Mouse (Mus musculus): ENCODE measurements around the gene Gm14226.
"Not testable (repeated sequence)": the region's sequence is repeated elsewhere in the genome, so short reads cannot be mapped to it uniquely, and the experiment has no call there.

The Gm14226 gene

DNA sequence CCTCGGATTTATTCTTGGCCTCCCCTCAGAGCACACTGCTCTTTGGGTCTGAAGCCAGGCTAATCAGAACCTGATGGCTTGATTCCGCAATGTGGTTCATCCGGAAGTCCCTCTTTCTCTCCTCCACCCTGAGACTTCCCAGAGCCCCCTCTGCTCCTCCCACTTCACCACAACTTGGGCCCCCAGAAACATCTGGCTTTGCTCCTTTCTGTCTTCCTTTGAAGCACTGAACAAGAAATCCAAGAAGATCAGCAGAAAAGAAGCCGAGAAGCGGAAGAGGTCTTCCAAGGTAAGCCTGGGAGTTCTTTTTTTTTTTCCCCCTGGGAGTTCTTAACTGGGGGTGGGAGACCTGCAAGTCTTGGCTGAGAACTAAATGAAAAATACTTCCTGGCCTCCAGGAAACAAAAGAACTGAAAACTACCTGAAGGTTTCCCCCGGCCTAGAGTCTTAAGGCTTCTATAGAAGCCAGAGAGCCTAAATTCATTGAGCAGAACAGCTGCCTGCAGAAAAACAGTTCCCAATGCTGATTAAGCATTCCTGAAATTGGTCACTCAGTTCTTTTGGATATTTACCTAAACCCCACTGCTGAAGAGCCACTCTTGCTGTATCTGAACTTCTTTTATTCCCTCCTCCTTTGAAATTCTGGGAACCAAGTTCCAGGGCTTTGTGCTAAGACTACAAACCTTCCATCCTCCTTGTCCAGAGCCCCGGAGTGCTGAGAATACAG is 29.5 kb downstream of the Gm14226 start:
- DNase-seq (ENCODE audit: low spot score): peak; percentile 49

DNA sequence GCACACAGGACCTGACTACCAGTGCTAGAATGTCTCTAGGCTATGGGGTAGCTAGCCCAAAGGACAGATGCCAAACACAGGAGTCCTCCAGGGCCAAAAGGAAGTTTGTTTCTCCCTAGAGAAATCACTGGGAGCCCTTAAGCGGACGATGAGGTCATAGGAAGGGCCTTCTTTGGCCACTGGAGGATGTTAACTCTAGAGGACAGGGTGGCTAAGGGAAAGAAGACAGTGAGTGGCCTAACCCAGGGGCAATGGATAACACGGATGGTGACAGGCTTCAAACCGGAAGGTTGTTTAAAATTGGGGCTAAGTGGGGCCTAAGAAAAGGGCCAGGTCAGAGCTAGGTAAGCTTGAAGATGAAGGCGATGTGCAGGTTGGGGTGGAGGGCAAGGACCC is 32.0 kb downstream of the Gm14226 start:
- DNase-seq (ENCODE audit: low spot score): peak; percentile 23

GRCm38 (mm10) chr2:155050504-155051236 is 32.6 kb downstream of the Gm14226 start:
- DNase-seq (ENCODE audit: low spot score): peak; percentile 93

DNA sequence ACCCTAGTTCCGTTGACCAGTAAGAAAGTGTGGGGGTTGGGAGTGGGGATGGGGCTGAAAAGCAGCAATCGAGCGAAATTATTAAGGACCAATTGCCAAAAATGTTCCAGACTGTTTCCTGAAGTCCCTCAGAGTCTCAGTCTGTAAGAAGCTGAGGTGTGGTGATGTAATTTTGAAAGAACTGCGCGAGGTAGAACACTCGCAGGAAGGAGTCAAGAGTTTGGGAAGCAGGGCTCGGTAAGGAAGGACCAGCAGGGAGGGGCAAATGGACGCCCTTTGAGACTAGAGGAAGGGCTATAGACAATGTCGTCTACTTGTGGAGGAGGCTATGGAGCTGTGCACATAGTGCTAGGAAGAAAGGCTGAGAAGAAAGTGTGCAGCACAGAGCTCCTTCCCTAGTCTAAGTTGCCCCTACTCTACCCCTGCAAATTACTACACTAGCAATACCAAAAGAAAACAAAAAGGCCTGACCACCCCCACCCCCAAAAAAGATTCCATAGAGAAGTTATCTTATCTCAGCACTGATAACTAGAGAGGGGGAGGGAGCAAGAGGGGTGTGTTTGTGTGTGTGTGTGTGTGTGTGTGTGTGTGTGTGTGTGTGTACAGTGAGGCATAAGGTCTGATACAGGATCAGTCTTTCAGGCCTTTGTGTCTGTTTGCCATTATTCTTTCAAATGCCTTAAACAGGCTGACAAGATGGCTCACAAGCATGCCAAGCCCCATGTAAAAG is 33.7 kb downstream of the Gm14226 start:
- DNase-seq (ENCODE audit: low spot score): no peak

GRCm38 (mm10) chr2:155052681-155053080 is 34.6 kb downstream of the Gm14226 start:
- DNase-seq (ENCODE audit: low spot score): no peak

DNA sequence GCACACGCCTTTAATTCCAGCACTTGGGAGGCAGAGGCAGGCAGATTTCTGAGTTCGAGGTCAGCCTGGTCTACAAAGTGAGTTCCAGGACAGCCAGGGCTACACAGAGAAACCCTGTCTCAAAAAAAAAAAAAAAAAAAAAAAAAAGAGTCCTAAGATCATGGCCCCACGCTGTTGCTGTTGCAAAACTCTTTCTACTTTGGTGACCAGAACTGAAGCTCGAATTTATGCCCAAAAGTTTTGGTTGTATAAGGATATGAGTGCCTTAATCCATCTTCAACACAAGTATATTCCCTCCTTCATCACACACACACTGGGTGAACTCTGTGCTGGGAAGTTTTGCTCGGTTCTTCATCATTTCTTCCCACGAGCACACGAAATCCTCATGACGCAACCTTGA is 35.4 kb downstream of the Gm14226 start:
- DNase-seq (ENCODE audit: low spot score): not testable (repeated sequence)

- DNase-seq (ENCODE audit: low spot score): no peak
Observed at GRCm38 (mm10) chr2:155054672-155055071, 36.6 kb downstream of the Gm14226 start.

- no peak for DNase-seq (ENCODE audit: low spot score)
Observed at GRCm38 (mm10) chr2:155056076-155056578, 38.1 kb downstream of the Gm14226 start.

DNA sequence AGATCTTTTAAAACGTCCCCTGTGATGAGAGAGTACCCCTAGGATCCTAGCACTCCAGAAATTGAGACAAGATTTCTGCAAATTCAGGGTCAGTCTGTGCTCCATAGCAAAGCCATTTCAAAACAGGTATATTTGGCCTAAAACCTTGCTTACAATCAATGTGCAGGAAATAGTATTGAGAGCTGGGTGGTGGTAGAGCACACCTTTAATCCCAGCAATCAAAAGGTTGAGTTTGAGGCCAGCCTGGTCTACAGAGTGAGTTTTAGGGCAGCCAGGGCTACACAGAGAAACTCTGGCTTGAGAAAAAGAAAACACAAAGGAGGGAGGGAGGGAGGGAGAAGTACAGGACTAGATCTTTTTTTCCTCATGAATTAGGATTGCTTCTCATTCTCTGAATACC is 39.3 kb downstream of the Gm14226 start:
- no peak for DNase-seq (ENCODE audit: low spot score)

GRCm38 (mm10) chr2:155071027-155071426 is 53.0 kb downstream of the Gm14226 start:
- no peak for DNase-seq (ENCODE audit: low spot score)

DNA sequence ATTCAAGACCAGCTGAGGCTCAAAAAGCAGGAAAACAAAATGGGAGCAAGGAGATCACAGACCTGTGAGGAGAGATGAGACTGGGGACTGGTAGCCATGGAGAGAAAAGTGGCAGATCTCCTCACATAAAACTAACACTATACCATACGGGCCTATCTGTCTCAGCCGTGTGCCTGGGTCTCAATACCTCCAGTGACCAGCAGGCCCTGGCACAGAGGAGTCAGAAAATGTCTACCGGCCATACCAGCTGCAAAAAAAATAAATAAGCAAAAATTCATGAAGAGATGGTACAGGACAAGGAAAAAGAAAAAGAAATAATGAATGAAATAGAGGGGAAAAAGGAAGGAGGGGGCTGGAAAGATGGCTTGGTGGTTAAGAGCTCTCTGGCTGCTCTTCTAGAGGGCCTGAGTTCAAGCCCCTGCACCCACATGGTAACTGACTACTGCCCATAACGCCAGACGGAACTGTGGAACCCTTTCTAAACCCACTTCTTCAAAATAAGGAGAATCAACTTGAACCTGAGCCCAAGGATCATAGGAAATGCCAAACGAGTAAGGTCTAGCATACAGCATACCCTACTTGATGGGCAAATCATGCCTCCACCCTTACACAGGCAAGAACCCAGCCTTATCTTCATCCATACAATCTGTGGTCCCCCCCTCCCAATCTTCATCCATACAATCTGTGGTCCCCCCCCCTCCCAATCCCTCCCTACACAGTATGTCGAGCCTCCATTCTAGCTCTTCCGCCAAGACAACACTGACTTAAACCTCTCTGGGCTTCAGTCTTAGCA is 54.5 kb downstream of the Gm14226 start:
- no peak for DNase-seq (ENCODE audit: low spot score)

GRCm38 (mm10) chr2:155073347-155073746 is 55.3 kb downstream of the Gm14226 start:
- DNase-seq (ENCODE audit: low spot score): no peak

- peak; percentile 95 for DNase-seq (ENCODE audit: low spot score)
Observed at GRCm38 (mm10) chr2:155073978-155074765, 56.1 kb downstream of the Gm14226 start, which contains the start of gene Ahcy. Gene Ahcy (minus strand): TSS chr2:155074497.

- DNase-seq (ENCODE audit: low spot score): peak; percentile 69
Observed at GRCm38 (mm10) chr2:155074766-155075330, 56.8 kb downstream of the Gm14226 start.

GRCm38 (mm10) chr2:155075649-155076048 is 57.6 kb downstream of the Gm14226 start:
- no peak for DNase-seq (ENCODE audit: low spot score)

Data from embryo, embryonic 10 days (tissue).